Mouse (Mus musculus): ENCODE results near the gene Zc3h12d.

Zc3h12d gene

DNA sequence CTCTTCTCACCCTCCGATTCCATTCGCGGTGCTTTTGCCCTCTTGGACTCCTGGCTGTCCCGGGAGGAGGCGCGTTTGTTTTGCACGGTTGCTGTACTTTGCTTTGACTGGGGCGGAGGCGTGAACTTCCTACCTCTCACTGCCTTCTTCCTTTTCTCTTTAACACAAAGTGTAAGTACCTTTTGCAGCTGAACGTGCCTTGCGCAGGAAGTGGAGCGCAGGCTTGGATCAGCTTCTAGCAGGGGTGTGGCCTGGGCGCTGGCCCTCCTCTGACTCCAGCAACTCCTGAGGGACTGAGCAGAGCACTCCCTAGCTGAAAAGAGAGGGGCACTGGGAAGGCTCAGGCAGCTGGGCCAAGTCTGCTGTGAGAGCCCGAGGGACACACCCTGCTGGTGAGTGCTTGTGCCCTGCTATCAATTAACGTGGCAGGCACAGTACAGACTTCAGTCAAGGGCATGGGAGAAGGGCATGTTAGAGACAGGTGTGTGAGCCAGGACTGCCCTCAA lies at the start of gene Zc3h12d:
Zc3h12d (plus strand) TSS at position 300 of the 506 bp plus-strand sequence.
- no peak for DNase-seq (ENCODE audit: low spot score in 2 of 2)

DNA sequence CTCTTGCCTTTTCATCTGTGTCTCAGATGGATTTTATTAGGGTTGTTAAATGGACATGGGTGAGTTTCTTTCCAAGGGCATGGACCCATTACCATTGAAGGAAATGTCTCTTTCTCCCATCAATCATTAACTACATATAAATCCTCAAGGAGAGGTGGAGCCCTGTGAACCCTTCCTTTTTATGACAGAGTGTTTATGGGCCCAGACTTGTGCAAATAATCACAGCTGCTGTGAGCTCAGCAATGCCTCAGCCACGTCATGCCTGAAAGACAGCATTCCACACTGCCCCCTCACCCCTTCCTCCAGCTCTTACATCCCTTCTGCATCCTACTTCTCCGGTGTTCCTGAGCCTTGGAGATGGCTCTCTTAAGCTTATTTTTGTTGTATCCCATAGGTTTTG lies 45.0 kb upstream of the Zc3h12d start:
- no peak for DNase-seq (ENCODE audit: low spot score in 2 of 2)

DNA sequence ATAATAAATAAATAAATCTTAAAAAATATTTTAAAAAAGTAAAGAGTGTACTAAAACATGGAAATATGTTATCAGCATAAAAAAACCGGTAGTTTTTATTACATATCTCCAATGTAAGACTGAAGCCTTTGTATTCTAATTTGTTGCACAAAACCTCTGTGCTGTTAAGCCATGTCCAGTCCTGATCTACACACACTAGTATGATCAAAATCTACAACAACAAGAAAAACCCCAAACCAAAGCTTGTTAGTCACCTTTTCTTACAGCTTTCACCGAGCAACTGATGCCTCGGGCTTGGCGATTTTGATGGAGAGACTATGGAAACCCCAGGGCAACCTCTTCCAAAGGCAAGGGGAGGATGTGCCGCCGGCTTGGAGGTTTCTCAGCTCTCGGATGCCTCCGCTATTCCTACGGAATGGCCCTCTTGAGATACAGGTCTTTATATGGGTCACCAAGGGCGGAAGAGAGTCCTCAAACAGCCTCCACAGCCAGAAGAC lies 40.0 kb upstream of the Zc3h12d start:
- no peak for DNase-seq (ENCODE audit: low spot score in 2 of 2)

DNA sequence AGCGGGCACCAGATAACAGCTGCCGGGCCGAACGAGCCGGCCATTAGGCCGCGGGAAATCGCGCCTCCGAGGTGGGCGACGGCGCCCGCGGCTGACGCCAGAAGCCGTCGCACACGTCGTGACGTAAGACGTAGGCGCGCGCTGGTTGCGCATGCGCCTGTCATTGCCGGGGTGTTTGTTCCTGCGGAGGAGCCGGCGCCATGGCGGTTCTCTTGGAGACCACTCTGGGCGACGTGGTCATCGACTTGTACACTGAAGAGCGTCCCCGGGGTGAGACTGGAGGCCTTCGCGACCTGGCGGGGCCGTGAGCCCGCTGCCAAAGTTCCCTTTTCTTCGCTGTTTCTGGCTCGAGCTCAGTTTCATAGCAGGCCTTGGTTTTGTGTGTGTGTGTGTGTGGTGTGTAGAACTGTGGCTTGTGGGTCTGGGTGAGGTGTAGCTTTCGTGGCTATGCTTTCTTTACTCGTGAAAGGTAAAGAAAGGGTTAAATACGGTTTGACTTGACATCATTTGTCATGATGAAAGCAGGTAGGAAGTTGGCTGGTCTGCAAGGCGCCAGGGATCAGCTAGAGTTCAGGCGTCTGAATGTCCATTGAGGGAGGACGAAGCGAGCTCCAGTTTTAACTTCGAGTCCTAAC lies 39.4 kb upstream of the Zc3h12d start, which contains the start of the genes Ginm1 and Ppil4:
Ginm1 (minus strand) TSS at position 74 of the 635 bp plus-strand sequence.
Ppil4 (plus strand) TSS at position 141 of the 635 bp plus-strand sequence.
- DNase-seq (ENCODE audit: low spot score in 2 of 2) = peak; percentile 87 to 88

DNA sequence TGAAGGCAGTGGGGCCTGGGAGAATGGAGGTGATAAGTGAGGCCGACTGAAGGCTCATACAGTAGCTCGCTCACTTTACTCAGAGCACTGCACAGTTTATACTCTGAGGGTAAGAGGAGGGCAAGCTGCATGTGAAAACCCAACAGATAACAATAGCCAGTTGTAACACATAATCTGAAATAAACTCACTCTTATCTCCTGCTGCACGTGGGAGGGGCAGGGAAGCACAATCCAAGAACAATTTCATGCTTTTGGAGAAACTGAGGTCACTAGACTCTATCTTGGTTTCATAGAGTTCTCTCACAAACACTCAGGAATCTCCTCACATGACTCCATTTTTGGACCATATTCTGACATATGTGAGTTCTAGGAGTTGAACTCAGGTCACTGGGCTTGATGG lies 31.0 kb upstream of the Zc3h12d start:
- no peak for DNase-seq (ENCODE audit: low spot score in 2 of 2)

DNA sequence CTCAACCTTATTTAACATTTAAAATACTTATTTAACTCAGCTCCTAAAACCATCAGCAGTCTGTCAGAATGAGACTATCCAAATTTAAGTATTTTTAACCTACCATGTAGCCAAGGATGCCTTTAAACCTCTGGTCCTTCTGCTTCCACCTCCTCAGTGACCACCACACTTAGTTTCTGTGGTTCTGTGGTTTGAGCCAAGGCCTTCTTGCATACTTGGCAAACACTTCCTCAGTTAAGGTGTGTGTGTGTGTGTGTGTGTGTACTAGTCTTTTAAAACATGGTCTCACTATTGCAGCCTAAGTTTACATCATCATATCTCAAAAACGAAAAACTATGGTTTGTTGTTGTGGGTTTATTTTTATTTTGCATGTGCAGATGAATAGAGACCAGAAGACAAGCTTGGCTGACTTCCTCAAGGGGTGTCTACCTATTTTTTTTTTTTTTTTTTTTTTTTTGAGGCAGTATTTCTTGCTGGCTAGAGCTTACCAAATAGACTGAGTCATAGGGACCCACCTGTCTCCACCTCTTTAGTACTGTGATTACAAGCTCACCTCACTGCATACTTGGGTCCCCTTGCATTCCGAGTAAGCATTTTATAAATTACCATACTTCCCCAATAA lies 29.6 kb upstream of the Zc3h12d start:
- no peak for DNase-seq (ENCODE audit: low spot score in 2 of 2)

DNA sequence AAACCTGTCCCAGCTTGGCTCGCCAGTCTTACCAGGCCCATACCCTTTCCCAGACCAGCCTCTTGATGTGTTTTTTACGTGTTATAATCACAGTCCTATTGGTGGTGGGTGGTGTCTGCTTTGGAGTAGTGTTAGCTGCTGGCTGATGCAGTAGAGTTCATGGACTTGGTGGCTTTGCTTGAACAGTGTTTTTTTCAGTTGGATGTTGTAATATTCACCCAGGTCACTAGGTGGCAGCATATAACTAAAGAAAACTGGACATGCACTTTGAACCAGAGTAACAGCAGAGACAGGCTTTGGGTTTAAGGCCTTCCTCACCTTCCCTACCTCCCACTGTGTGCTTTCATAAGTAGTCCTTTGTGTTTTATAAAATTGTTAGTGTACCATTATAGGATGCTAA lies 22.3 kb upstream of the Zc3h12d start:
- peak in 1 of 2 experiments; percentile 53 for DNase-seq (ENCODE audit: low spot score in 2 of 2)

DNA sequence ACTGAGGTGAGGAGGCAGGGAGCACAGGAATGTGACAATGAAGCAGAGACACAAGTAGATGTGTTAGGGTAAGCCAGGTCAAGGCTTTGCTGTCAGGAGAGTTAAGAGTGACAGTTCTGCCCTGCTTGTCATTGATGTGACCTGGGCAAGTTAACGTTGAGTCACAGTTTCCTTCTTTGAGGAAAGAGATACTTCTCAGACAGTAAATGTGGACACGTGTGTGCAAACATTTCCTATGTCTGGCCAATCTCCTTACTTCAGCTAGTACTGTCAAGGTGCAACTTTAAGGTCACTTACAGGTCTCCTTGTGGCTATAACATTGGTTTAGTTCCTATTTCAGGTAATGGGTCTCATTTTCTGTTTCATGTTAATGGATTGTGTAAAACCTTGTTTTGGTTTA lies 15.8 kb upstream of the Zc3h12d start:
- no peak for DNase-seq (ENCODE audit: low spot score in 2 of 2)

DNA sequence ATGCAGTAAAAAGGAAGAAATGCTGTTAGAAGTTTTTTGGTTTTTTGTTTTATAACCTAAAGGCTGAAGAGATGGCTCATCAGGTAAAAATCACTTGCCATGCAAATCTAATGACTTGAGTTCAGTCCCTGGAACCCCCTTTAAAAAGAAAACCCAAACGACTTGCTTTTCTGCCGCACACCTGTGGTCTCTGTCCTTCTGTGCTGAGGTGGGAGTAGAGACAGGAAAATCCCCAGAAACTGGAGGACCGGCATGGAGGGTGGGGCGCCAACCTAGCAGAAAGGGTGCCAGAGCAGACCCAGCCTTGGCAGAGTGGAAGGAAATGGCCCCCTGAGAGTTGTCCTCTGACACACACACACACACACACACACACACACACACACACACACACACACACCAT lies 13.6 kb upstream of the Zc3h12d start:
- no peak for DNase-seq (ENCODE audit: low spot score in 2 of 2)

DNA sequence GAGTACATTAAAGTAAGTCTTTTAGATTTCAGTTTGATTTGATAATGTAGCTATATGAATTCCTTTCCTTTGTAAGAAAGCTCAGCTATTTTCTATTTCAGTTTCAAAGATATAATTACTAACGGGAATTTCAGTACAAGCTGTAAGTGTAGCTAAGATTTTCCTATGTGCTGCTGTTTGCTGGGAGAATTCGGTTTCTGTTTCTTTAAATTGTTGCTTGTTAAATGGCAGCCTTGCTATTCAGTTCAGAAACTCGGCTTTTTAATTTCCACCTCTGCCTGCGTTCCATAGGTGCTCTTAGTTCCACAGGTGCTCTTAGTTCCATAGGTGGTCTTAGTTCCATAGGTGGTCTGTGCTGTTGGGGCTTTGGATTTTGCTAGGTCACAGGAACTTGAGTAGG lies 13.1 kb upstream of the Zc3h12d start:
- no peak for DNase-seq (ENCODE audit: low spot score in 2 of 2)

DNA sequence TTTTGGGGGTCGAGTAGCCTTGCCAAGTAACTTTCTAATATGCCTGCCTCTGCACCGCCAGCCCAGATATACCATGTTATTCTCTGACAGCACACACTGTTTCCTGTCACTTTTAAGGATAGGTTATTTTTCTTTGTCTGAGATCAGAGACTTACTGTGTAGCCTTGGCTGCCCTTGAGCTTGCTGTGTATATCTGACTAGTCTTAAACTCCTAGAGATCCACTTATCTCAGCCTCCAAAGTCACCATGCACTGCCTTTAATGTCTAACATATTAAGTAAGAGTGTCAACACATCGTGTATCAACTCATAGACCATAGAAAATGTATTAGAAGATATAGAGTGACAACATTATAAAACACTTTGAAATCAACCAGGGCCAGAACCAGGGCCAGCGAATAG lies 12.7 kb upstream of the Zc3h12d start:
- no peak for DNase-seq (ENCODE audit: low spot score in 2 of 2)

DNA sequence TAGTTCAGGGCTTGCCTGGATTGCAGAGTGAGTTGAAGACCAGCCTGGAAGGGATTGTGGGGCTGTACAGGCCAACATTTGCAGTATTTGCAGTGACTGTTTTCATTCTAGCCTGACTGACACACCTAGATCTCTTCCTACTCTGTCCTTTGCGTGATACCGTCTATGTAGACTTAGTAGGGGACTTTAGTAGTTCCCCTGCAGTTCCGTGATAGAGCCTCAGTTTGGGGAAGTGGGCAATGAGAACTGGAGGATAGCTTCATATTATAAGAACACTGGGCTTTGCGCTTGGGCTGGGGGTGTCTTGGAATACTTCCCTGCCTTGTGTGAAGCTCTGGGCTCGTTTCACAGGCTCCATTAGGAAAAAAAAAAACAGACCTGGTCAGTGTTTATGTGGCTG lies 12.1 kb upstream of the Zc3h12d start:
- DNase-seq (ENCODE audit: low spot score in 2 of 2) = no peak

DNA sequence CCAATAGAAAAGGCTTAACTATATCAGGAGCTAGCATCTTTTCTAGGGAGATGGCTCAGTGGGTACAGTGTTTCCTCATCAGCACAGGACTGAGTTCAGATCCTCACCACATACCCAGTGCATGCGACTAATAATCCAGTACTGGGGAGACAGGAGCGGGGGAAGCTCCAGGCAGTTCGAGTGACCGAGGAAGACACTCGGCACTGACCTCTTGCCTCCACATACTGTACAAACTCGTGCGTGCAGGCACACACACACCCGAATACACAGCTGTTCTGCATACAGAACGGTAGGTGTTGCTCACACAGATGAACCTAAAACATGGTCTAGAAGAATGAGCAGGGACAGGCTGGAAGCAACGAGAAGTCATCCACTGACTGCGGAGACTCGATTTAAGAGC lies 10.3 kb upstream of the Zc3h12d start:
- no peak for DNase-seq (ENCODE audit: low spot score in 2 of 2)

DNA sequence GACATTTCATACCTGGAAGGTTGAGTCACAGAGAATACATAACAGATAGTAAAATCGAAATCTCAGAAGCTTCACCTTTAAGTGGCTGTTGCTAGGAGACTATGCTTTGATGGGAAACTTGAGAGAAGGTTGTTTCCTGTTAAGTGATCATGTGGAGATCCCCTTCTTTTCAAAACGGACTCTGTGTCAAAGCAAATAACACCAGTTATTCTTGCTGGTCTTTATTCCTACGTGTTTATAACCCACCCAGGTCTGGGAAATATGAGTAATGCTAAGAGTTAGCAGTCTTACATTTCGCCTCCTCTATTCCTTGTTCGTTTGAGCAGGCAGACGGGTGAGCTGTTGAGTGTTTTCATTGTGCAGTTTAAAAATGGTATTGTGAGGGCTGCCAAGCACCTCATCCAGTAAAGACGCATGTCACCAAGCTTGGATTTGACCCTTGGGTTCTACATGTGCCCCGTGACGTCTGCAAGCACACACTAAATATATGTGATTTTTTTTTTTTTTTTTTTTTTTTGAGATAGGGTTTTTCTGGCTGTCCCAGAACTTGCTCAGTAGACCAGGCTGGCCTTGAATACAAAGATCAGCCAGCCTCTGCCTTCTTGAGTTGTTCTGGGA lies 7.5 kb upstream of the Zc3h12d start:
- DNase-seq (ENCODE audit: low spot score in 2 of 2) = no peak

DNA sequence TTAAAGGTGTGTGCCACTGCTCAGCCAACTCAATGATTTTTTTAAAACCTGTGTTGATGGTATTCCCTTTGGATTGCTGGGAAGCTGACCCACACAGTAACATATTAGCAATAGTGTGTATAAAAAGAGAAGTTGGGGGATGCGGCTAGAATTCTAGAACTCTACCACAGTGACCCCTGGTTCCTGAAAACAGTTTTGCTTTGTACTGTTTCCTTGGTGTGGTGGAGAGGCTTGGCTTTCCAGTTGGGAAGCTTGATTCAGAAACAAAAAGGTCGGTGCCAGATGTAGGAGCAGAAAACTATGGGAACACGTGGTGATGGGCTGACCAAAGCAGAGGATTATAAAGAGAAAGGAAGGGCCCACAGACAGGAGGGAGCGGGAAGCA lies 7.0 kb upstream of the Zc3h12d start:
- no peak for DNase-seq (ENCODE audit: low spot score in 2 of 2)

DNA sequence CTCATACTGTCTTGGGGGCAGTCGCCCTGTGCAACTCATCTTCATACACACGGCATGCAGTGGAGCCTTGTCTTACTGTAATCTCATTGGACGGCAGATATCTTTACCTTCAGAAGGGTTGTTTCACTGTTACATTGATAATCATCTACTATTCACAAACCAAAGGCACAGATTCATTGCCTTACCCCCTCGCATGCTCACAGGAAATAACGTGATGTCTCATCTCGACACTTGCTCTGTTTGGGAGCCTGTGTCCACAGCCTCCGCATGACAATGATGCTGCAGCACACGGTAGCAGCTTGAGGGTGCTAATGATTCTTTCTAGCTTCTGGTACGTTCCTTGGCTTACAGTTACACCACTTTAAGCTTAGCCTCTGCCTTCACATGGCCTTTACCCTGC lies 6.2 kb upstream of the Zc3h12d start:
- no peak for DNase-seq (ENCODE audit: low spot score in 2 of 2)

DNA sequence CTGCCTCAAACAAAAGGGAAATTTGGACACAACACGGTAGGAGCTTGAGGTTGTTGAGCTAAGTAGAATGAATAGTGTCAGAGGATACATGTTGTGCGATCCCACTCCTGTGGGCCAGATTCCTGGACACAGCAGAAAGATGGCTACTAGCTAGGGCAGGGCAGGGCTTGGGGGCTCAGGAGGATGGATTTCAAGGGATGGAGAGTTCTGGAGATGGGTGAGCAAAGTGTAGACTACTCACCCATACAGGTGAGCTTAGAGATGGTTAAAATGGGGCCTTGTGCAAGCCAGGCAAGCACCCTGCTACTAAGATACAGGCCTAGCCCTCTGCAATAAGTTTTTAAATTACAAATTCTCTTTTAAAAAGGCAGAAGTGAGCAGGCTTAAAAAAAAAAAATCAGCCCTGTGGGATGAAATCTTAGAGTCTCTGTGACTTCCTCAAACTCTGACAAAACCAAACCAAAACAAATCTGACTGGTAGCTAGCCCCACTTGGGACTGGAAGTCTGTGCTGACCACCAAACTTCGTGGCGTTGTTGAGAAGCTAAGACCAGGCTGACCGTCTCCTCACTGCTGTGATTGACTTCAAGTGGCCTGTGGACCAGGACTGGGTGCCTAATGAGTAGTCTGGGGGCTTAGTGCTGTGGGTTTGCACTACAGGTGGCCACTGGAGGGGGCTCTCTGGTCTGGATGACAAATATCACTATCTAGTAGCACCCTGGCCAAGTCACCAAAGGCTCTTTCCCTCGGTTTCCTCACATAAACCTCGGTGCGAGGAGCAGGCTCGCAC lies 1.3 kb downstream of the Zc3h12d start:
- DNase-seq (ENCODE audit: low spot score in 2 of 2) = no peak

DNA sequence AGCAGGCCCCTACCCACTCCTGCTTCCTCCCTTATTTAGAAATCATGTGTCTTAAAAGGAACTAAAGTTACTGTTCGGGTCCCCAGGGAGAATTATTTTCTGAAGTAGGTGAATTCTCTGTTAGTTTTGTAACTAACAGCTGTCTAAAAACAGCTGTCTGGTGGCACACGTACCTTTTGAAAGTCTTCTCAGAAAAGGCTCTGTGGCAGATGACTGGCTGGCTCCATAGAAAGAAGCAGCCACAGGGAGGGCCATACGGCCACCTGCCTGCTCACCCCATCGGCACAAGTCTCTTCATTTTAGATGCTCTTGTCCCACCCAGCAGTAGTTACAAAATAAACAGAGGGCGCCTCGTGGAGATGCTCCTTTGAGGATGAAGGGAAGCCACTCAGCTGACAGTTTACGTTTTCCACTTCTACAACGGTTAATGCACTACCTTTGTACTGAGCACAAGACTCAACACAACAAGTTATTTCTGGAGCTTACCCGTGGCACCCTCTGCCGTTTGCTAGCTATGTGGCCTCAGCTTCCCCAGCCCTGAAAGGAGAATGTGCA lies 2.5 kb downstream of the Zc3h12d start:
- DNase-seq (ENCODE audit: low spot score in 2 of 2) = no peak

DNA sequence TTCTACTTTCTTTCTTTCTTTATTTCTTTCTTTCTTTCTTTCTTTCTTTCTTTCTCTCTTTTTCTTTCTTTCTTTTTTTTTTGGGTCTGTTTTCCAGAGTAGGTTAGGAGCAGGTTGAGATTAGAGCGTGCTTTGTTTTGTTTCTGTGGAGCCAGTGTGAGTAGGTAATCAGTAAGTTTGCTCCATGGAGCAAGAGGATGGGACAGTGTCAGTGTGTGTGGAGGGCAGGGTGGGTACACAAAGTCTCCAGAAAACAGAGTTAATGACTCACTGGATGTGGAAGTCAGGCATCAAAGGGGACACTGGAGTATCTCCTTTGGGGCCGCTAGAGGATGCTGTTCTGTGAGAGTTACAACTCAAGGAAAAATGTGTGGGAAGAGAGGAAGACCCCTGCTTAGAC lies 4.6 kb downstream of the Zc3h12d start:
- DNase-seq (ENCODE audit: low spot score in 2 of 2) = no peak

DNA sequence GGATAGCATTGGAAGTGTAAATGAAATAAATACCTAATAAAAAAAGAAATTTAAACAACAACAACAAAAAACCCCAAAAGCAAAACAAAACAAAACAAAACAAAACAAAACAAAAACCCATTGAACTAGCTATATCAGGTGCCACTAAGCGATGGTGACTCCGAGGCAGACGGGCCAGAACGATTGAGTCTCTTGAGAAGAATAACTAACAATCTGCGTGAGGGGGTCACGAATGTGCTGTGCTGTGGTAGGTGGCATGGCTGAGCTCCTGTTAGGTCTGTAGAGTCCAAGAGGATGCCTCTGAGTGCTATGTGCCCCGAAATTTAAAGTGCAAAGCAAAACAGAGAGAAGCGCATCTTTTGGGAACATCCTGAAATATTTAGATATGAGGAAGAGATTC lies 5.2 kb downstream of the Zc3h12d start:
- no peak for DNase-seq (ENCODE audit: low spot score in 2 of 2)

DNA sequence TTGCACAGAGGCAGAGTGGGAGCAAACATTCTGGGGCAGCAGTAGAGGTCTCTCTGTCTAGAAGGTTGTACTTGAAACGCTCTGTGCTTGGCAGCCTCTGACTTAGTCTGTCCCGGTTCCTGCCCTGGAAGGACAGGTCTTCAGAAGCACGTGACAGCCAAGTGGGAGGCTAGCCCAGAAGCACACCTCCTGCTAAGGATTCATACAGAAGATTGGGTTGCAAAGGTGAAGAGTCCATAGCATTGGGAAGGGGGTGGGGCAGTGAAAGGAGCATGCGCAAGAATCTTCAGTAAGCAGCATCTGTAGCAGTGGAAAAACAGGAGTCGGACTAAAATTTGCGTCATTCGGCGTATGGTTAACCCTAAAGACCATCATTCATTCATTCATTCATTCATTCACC lies 5.8 kb downstream of the Zc3h12d start:
- DNase-seq (ENCODE audit: low spot score in 2 of 2) = no peak

DNA sequence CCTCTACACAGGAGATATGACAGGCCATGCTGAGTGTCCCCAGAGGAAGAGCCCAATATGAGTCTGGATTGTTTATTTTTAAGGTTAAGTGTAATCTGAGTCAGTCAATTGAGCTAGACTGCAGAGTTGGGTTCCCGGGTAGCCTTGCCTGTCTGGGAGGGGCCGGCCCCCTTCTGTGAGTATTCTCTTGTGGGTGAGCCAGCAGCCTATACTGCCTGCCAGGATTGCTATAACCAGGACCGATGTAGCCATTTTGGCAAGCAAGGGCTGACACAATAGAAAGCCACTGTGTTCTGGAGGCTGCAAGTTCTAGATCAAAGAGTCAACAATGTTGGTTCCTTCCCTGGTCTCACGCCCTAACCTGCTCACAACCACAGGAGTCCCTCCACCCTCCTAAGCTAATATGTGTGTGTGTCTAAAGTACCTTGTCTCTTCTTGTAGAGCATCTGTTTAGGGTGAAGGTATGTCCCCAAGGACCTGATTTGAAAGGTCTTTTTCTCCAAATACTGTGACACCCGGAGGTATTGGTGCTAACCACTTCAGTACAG lies 6.7 kb downstream of the Zc3h12d start:
- DNase-seq (ENCODE audit: low spot score in 2 of 2) = no peak

All from heart, adult 9 months (tissue).